Mouse (Mus musculus) frontal cortex, postnatal 10 days (tissue): ENCODE data around the gene Cdc42.
A peak's percentile ranks its signal among the peaks of the same experiment; 100 is the strongest.

ENCODE experiments used
- DNase-seq, 2 experiments: peaks; one replicate each; pipeline ENCODE4 v3.0.0; 2022; ENCODE audit warnings: low spot score in 2 of 2, mixed read lengths in 1 of 2

The Cdc42 gene

DNA sequence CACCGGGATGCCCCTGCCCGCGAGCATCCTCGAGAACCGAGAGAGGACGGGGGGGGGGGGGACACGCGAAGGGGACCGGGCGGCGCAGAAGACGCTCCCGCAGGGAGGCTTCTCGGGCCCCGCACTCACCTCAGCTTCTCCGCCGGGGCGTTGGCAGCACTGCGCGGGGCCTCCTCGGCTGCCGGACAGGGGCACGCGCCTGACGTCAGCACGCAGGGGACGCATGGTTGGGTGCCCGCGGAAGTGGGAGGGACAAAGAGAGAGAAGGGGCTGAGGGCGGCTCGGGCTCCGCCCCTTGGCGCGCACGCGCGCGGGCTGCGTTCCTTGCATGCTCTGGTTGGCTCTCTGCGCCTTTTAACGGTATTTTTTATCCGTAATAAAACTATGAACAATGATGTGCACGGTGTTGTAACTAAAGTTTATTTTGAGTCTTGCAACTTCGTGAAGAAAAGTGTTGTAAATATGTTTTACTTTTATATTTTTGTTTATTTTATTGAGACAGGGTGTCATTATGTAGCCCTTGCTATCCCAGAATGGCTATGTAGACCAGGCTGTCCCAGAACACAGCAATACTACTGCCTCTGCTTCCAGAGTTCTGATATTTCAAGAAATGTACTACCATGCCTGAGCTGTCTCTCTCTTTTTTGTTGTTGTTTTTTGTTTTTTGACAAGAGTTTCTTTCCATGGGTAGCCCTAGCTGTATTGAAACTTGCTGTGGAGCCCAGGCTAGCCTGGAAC lies at the start of gene Cdc42:
TSS of gene Cdc42 (minus strand) at position 204 of the 738 bp plus-strand sequence.
- peak; percentile 96 to 98 for DNase-seq

- DNase-seq, result no peak
These were observed 48.1 kb upstream of the Cdc42 start for GRCm38 (mm10) chr4:137405571-137405970.

DNA sequence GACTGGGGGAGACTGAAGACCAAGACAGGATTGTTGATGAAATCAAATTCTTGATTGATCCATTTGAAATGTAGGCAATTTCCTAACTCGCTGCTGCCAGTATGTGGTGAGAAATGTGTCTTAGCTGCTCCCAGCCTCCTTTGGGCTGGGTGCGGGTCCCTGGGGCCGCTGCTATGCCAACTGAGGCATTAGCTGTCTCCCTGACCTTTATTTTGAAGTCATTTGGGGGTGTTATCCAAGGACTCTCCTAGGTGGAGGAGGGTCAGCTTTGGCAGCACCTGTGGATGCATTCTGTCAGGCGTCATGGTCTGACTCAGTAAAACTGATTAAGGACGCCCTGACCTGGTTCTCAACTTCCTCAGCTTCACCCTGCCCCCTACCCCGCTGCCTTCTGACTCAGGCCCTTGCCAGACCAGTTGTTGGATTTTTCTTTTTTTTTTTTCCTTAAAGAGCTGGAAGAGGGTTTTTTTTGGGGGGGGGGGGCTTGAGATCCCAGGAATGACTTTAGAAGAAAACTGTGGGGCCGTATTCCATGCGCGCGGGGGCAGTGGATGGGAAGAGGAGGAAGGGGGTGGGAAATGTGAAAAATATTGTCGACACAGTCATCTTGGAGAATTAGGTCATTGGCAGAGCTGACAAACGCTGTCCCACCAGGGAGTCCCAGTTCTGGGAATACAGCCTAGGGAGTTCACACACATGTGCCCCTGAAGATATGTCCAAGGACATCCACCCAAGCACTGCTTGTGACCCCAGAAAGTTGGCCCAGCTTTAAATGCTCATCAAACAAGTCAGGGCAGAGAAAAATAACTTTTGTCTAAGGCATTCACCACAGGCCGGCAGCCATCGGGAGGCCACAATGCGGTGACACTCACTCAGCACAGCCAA lies 39.4 kb upstream of the Cdc42 start:
- no peak for DNase-seq

GRCm38 (mm10) chr4:137393378-137394135 lies 36.0 kb upstream of the Cdc42 start:
- DNase-seq, result no peak

DNA sequence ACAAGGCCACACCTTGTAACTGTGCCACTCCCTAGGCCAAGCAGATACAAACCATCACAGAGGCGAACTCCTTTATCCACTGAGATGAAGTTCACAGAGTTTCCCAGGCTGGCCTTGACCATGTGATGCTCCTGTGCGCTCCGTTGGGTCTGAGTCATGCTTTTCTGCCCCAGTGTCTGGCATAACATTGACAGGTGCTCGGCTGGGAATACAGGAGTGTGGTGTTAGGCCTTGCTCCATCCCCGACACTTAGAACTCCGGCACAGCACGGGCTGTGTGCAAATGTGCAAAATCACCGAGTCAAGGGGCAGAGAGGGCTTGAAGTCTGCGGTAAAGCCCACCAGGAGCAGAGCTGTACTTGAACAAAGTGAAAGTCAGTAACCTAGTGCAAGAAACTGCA lies 35.4 kb upstream of the Cdc42 start:
- no peak for DNase-seq

- DNase-seq, result no peak
These were observed 33.8 kb upstream of the Cdc42 start for GRCm38 (mm10) chr4:137391287-137391686.

DNA sequence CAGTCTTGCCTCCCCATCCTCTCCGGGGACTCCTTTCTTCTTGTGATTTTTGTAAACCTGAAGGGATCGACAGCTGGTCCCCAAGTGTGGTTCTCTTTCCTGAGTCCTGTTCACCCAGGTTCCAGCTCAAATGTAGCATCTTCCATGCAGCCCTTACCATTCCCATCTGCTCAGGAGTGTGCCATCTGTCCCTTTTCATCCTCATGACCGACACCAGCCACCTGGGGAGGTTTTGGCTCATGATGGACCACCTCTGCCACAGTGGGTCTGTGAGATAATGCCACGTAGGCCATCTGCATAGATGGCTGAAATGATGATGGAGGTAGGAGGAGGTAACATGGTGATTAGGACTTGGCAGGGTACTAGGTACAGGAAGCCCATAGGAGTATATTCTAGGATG lies 32.7 kb upstream of the Cdc42 start:
- DNase-seq, result no peak

DNA sequence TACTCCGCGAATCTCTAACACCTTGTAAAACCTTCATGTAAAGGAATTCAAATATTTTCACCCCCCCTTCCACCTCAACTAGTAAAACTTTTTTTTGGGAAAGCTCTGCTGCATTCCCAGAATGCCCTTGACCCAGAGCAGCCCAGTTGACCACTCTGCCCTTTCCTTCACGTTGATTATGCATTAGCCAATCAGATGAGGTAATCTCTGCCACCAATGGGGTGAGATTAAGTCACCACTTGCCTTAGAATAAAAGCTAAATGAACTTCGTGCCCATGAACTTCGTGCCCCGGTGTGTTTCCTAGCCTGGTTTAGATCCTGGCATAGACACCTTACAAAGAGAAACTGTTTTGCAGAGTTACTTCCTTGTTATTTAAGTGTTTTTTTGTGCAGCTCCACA lies 31.5 kb upstream of the Cdc42 start:
- DNase-seq, result no peak

DNA sequence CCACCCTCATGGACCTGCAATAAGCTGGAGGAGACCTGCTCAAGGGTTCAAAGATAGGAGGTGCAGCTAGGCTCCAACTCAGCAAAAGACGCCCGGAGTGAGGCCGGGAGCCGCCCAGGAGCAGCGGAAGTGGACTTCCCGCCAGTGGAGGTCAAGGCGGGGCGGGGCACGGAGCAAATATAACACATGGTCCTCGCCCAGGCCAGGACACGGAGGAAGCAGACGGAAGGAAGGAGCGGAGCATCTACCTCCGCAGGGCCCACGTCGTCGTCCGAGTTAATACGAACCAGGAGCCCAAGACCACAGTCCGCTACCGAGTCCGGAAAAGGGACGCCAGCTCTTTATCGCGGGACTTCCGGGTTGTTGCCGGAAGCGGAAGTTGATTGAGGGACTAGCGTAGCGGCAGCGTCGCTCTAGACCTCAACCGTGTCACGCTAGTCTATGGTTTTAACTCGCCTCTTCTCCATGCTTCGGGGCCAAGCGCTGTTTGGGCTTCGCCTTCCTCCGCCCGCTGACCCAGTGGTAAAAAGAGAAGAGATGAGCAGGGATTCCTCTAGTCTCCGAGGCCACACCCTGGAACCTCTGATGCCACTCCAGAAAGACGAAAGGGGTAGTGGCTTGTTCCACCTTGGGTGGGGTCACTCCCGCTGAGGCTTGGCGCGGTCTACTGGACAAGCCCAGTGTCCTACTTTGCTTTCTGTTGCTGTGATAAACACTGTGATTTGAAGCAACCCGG lies 30.7 kb upstream of the Cdc42 start:
- peak; percentile 66 to 82 for DNase-seq

- DNase-seq, result no peak
These were observed 30.1 kb upstream of the Cdc42 start for GRCm38 (mm10) chr4:137387482-137388058.

GRCm38 (mm10) chr4:137380702-137381605 lies 23.4 kb upstream of the Cdc42 start:
- DNase-seq, result no peak

DNA sequence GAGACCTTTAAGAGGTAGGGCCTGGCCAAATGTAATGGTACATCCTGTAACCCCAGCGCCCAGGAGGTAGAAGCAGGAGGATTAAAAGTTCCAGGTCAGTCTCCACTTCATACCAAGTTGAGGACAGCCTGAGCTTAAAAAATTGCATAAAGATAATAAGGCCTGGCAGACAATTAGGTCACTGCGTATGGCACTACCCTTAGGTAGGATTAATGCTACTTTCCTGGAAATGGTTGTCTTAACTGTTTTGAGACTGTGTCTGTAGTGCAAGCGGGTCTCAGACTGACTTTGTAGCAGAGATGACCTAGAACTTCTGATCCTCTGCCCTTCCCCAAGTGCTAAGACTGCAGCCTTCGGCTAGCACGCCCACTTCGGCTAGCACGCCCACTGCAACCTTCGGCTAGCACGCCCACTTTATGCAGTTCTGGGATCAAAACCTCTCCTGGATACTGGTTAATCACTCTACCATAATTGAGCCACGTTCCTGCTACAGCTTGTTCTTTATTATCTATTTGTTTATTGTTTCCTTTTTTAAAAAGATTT lies 22.3 kb upstream of the Cdc42 start:
- no peak for DNase-seq

GRCm38 (mm10) chr4:137379085-137379484 lies 21.6 kb upstream of the Cdc42 start:
- DNase-seq, result no peak

GRCm38 (mm10) chr4:137377526-137378304 lies 20.2 kb upstream of the Cdc42 start:
- DNase-seq, result no peak

DNA sequence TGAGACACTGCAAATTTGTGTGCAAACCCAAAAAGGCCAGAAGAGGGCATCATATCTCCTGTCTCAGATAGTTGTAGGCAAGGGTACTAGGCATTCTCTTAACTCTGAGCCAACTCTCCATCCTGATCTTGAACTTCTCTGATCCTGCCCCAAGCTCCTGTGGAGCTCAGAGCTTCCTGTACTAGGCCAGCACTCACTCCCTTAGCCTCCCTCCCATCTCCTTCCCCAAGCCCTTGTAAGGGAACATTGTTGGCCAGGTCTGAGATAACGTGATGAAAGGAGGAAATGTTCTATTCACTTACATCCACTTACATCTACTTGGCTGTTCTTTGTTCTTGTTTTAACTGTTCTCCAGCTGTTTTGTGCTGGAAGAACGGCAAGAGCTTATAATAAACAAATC lies 19.3 kb upstream of the Cdc42 start:
- DNase-seq, result no peak

DNA sequence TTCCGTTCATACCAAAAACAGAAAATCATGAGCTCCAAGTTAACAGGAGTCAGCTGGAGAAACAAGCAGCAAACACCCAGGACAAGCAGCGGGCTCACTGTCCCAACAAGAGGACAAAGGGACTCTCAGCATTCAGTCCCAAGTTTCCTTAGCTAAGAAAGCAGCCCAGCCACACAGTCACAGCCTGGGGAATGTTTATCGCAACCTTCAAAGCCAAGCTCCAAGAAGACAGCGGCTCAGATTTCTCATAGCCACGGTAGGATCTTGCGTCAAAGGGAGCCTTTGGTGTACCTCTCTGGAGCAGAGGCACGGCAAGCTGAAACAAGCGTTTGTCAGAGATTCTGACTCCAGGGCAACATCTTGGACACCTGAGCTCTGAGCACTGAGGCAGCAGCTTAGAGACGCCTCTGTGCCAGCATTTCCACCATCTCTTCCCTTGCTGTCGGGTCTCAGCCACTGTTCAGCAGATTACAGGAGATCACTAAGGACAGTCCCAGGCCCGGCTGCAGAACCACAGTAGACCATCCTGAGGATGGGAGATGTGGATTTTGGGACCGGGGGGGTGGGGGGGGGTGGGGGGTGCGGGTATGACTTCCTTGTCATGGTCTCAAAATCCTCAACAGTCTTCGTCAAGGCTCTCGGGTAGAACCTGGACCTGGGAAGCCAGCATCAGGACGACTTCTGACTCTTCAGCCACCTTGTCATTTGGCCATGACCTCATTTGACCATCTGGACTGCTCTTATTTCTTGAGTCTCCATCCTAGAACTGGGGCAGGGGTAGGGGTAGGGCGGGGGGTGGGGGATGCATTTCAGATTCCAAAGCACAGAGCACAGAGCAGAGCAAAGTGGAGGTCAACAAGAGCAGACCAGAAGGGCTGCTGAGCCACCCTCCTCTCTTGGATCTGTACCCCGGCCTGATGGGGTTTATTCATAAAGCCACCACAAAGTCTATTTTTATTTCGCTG lies 18.1 kb upstream of the Cdc42 start:
- no peak for DNase-seq

GRCm38 (mm10) chr4:137373711-137374110 lies 16.2 kb upstream of the Cdc42 start:
- no peak for DNase-seq
